Mouse (Mus musculus): ENCODE measurements at regions not wholly inside any gene's neighbourhood (a gene's known extent, or its start where the extent isn't known, plus 50 kb on each side); places are given as distances from the start of the nearest gene placed in this dataset.
"Not testable (repeated sequence)": the region's sequence is repeated elsewhere in the genome, so short reads cannot be mapped to it uniquely, and the experiment has no call there.

GRCm38 (mm10) chr4:20895081-20895480 lies 790.7 kb downstream of the Prdm13 start:
- not testable (repeated sequence) for H3K4me2 ChIP-seq (replicated peaks); H3K27me3 ChIP-seq; H3K4me1 ChIP-seq; H3K36me3 ChIP-seq; H3K9me3 ChIP-seq; H3K27ac ChIP-seq (replicated peaks); ATAC-seq (replicated peaks); H3K4me3 ChIP-seq; H3K9ac ChIP-seq (replicated peaks)
- 10% methylated on average over 1 of the region's 1 CpGs for WGBS

DNA sequence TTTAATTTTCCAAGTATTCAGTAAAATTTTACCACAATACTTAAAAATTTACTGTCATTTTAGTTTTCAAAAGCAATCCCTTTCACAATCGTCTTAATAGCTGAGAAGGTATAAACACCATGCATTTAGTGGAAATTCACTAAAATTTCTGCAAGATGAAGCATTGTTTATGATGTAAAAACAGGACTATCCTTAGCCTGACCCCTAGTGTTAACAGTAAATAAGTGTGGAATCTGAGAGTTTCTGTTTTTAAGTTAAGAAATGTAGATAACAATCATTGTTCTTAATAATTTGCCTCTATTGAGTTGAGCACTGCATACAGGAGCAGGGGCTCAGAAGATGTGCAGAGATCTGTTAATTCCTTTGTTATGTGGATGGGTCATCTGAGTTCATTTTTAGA lies 791.9 kb downstream of the Prdm13 start:
- Histone ChIP-seq H3K9ac (replicated peaks) (no peak overlapping the region), H3K4me1 (no peaks in the 10 kb centered on the region), H3K36me3 (no peaks in the 10 kb centered on the region), H3K4me2 (replicated peaks) (no peak overlapping the region), H3K27ac (replicated peaks) (no peak overlapping the region), H3K4me3 (no peak overlapping the region), H3K9me3 (no peaks in the 10 kb centered on the region), H3K27me3 (no peaks in the 10 kb centered on the region)
- no peak for ATAC-seq (replicated peaks)
- 63% methylated on average over 1 of the region's 1 CpGs for WGBS

DNA sequence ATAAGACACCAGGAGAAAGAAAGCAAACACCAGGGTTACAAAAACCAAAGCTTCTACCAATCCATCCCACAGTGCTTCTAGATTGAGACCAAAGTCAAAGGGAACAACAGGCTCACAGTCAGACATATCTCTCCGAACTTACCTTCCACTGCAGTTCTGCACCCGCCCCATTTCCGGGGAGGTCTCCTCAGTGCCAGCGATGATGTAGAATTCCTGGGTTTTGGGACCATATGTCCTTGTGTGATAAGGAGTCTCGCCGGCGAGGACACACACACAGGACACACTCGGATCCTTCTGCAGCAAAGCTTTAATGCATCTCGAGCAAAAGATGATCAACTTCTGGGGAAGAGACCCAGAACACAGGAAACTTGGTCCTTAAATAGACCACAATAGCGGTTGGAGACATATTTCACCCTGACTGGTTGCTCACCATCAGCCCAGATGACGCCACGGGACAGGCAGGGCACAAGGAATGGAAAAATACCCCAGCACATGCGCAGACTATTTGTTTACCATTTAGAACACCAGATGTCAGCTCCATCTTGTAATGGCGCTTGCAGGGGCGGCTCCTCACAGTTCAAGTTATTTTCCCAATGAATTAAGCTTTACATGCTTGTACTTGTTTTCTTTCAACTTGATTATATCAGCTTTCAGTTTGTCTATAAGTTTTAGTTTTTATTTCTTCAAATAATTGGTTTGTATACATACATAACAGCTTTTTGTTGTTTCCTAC lies 824.9 kb downstream of the Prdm13 start:
- no peaks in the 10 kb centered on the region for H3K27me3 ChIP-seq

DNA sequence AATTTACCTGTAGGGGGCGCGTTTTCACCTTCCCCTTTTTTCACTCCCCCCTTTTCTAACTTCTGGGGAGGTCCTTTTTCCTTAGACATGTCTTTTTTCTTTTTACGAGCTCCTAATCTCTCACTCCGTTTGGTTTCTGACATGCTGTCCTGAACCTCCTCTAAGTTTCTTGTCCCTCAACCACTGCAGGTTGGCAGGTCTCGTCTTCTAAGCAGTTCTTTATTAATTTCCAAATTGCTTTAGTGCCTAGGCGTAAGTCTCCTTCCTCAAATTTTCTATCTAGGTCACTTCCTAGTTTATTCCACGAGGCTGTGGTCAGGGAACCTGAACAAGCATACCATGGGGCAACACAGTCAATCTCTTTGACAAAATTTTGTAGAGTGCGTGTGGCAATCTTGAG lies 825.7 kb downstream of the Prdm13 start:
- H3K4me2 ChIP-seq (replicated peaks); H3K4me1 ChIP-seq; H3K9me3 ChIP-seq; H3K36me3 ChIP-seq; ATAC-seq (replicated peaks); H3K27ac ChIP-seq (replicated peaks); H3K4me3 ChIP-seq; H3K9ac ChIP-seq (replicated peaks); H3K27me3 ChIP-seq: not testable (repeated sequence)
- 87% methylated on average over 8 of the region's 8 CpGs for WGBS

More for the DNA sequence above, 824.9 kb downstream of the Prdm13 start:
- ATAC-seq (replicated peaks) = no peak
- Histone ChIP-seq H3K9me3 (no peaks in the 10 kb centered on the region), H3K27ac (replicated peaks) (no peak overlapping the region), H3K36me3 (no peaks in the 10 kb centered on the region), H3K9ac (replicated peaks) (no peak overlapping the region), H3K4me2 (replicated peaks) (no peak overlapping the region), H3K4me3 (no peak overlapping the region), H3K4me1 (no peaks in the 10 kb centered on the region)
- WGBS = 94% methylated on average over 15 of the region's 15 CpGs

DNA sequence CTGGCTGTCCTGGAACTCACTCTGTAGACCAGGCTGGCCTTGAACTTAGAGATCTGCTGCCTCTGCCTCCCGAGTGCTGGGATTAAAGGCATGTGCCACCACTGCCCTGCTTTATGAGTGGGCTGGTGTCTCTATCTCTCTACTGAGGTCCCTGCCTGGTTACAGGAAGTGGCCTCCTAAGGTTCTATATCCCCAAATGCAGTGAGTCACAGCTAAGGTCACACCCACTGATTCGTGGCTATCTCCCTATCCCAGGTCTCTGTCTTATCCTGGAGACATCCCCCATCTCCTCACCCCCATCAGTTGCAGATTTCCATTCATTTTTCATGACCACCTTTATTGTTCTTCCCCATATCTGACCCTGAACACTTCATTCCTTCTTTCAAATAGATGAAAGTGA lies 837.3 kb downstream of the Prdm13 start:
- Histone ChIP-seq H3K4me3 (no peak overlapping the region), H3K4me1 (no peaks in the 10 kb centered on the region), H3K9me3 (no peaks in the 10 kb centered on the region), H3K36me3 (no peaks in the 10 kb centered on the region), H3K27me3 (no peaks in the 10 kb centered on the region), H3K4me2 (replicated peaks) (no peak overlapping the region), H3K9ac (replicated peaks) (no peak overlapping the region), H3K27ac (replicated peaks) (no peak overlapping the region)
- ATAC-seq (replicated peaks) = no peak
- 68% methylated on average over 2 of the region's 2 CpGs for WGBS

DNA sequence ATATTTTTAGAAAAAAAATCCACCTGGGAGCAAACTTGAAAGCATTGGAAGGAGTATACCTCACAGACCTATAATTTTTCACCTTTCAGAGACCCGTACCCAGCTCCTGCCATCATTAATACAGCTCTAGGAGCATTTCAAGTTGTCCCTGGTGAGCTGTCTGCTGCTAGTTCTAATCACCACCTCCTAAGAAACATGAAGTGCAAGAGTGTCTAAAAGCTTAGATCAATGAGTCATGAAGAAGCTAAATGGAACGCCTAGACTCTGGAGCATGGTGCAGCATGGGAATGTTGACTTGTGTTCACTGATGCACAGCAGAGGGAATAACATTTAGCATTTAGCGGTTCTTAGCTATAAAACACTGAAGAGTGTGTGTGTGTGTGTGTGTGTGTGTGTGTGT lies 841.2 kb downstream of the Prdm13 start:
- no peaks in the 10 kb centered on the region for H3K27me3 ChIP-seq
- no peak overlapping the region for H3K27ac ChIP-seq (replicated peaks)
- no peak overlapping the region for H3K4me2 ChIP-seq (replicated peaks)
- H3K9ac ChIP-seq (replicated peaks) = no peak overlapping the region
- H3K4me3 ChIP-seq = no peak overlapping the region
- peak; percentile 41; the same call in 1 of the 2 replicates for ATAC-seq (replicated peaks)
- no peaks in the 10 kb centered on the region for H3K36me3 ChIP-seq
- H3K9me3 ChIP-seq = no peaks in the 10 kb centered on the region
- 87% methylated on average over 3 of the region's 3 CpGs for WGBS
- no peaks in the 10 kb centered on the region for H3K4me1 ChIP-seq
